Mouse (Mus musculus) liver, embryonic 15.5 days (tissue): ENCODE data around the gene Alkbh6. TPM values are rescaled to one million over a fixed set of nuclear protein-coding genes. Genes with fewer than 3 reads are reported as not detected.

ENCODE experiments used
- ATAC-seq: fragments of 200-750 bp; cut with Nextera tagmentation; 2 replicates; pipeline ENCODE4 v1.8.0; 2017; ENCODE audit warnings: moderate number of reproducible peaks, mild to moderate bottlenecking, moderate library complexity; ENCODE audit not compliant: insufficient read depth
- H3K27ac ChIP-seq: fragments of 300-500 bp; sonication (generic); replicated peaks from 2 replicates; pipeline ENCODE4 v1.5.1; 2015; ENCODE audit warnings: mild to moderate bottlenecking, inconsistent platforms
- H3K27me3 ChIP-seq: fragments of 300-500 bp; sonication (generic); 2 replicates; pipeline ENCODE4 v1.6.1; 2015; ENCODE audit warnings: mild to moderate bottlenecking, inconsistent platforms
- H3K36me3 ChIP-seq: fragments of 300-500 bp; sonication (generic); replicated peaks from 2 replicates; pipeline ENCODE4 v1.6.1; 2015; ENCODE audit warnings: moderate library complexity, mild to moderate bottlenecking, inconsistent platforms
- H3K4me1 ChIP-seq: fragments of 300-500 bp; sonication (generic); replicated peaks from 2 replicates; pipeline ENCODE4 v1.6.1; 2015; ENCODE audit warnings: inconsistent platforms
- H3K4me2 ChIP-seq: fragments of 300-500 bp; sonication (generic); 2 replicates; pipeline ENCODE4 v1.6.1; 2015; ENCODE audit warnings: moderate library complexity, mild to moderate bottlenecking, inconsistent platforms
- H3K4me3 ChIP-seq: fragments of 300-500 bp; sonication (generic); replicated peaks from 2 replicates; pipeline ENCODE4 v1.5.1; 2015; ENCODE audit warnings: mild to moderate bottlenecking, inconsistent platforms
- H3K9ac ChIP-seq: fragments of 300-500 bp; sonication (generic); 2 replicates; pipeline ENCODE4 v1.6.1; 2015; ENCODE audit warnings: moderate library complexity, mild to moderate bottlenecking, inconsistent platforms
- H3K9me3 ChIP-seq: fragments of 300-500 bp; sonication (generic); replicated peaks from 2 replicates; pipeline ENCODE4 v1.6.1; 2016; ENCODE audit warnings: inconsistent platforms
- WGBS: fragments of 180-500 bp; shearing (Covaris S2); methylation state at CpG from one replicate; pipeline ENCODE4 v1.1.7; 2015; ENCODE audit warnings: mixed read lengths; ENCODE audit not compliant: insufficient replicate concordance; 5-methylcytosine and 5-hydroxymethylcytosine counted together
- polyA plus RNA-seq: library from polyadenylated mRNA; unstranded; fragments of >200 nt; fragmentation: Nextera tagmentation; extraction: Ambion mirVana; gene quantifications from 2 replicates; pipeline ENCODE4 v1.2.1, GENCODE M21; 2015

The Alkbh6 gene
- polyA plus RNA-seq, 1 experiment from 2014 or later = 15.9 TPM

GRCm38 (mm10) chr7:30358378-30359186 lies 50.1 kb downstream of the Alkbh6 start:
- WGBS = 46% methylated on average over 7 of the region's 7 CpGs
- Histone ChIP-seq H3K9ac (no peak overlapping the region), H3K4me2 (peak overlapping the region; percentile 44), H3K27me3 (peaks cover 22% of the 10 kb centered on the region), H3K4me3 (no peak overlapping the region), H3K27ac (peak overlapping the region; percentile 71), H3K4me1 (peaks cover 25% of the 10 kb centered on the region), H3K36me3 (no peaks in the 10 kb centered on the region), H3K9me3 (no peaks in the 10 kb centered on the region)
- ATAC-seq = peak; percentile 50

DNA sequence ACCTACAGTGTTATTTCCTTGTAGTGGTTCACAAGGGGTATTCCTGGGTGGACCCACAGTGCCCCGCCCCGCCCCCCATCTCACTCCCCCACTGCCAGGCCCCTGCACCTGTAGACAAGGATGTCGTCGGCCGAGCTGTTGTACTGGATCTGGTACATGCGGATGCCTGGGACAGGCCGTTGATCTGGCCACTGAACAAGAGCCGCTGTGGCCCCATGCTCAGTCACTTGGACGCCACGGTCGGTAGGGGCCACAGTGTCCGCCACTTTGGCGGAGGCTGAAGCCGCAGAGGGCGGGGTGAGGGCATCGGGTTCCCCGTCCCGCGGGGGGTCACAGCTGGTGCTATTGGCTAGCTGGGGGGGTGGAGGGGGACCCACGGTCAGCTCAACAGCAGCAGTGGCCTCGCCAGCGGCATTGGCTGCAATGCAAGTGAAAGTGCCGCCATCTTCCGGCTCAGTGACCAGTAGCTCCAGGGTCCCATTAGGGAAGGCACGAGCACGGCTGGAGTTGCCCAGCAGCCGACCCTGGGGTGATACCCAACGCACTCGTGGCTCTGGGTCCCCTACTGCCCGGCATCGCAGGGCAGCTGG lies 50.9 kb downstream of the Alkbh6 start:
- H3K27ac ChIP-seq = peak overlapping the region; percentile 71
- no peak for ATAC-seq
- 74% methylated on average over 31 of the region's 31 CpGs for WGBS
- H3K9me3 ChIP-seq = no peaks in the 10 kb centered on the region
- H3K4me1 ChIP-seq = peaks cover 20% of the 10 kb centered on the region
- no peaks in the 10 kb centered on the region for H3K36me3 ChIP-seq
- no peak overlapping the region for H3K9ac ChIP-seq
- peaks cover 30% of the 10 kb centered on the region for H3K27me3 ChIP-seq
- H3K4me2 ChIP-seq = peak overlapping the region; percentile 44
- H3K4me3 ChIP-seq = peak overlapping the region; percentile 25

GRCm38 (mm10) chr7:30360028-30360427 lies 51.5 kb downstream of the Alkbh6 start:
- H3K4me3 ChIP-seq = peak overlapping the region; percentile 25; the same call in 1 of the 2 replicates
- no peak overlapping the region for H3K9ac ChIP-seq
- peaks cover 30% of the 10 kb centered on the region for H3K27me3 ChIP-seq
- H3K9me3 ChIP-seq = no peaks in the 10 kb centered on the region
- no peaks in the 10 kb centered on the region for H3K36me3 ChIP-seq
- H3K4me2 ChIP-seq = peak overlapping the region; percentile 44
- 73% methylated on average over 17 of the region's 17 CpGs for WGBS
- ATAC-seq = no peak
- H3K4me1 ChIP-seq = peaks cover 14% of the 10 kb centered on the region; the same call in 1 of the 2 replicates
- H3K27ac ChIP-seq = peak overlapping the region; percentile 71

DNA sequence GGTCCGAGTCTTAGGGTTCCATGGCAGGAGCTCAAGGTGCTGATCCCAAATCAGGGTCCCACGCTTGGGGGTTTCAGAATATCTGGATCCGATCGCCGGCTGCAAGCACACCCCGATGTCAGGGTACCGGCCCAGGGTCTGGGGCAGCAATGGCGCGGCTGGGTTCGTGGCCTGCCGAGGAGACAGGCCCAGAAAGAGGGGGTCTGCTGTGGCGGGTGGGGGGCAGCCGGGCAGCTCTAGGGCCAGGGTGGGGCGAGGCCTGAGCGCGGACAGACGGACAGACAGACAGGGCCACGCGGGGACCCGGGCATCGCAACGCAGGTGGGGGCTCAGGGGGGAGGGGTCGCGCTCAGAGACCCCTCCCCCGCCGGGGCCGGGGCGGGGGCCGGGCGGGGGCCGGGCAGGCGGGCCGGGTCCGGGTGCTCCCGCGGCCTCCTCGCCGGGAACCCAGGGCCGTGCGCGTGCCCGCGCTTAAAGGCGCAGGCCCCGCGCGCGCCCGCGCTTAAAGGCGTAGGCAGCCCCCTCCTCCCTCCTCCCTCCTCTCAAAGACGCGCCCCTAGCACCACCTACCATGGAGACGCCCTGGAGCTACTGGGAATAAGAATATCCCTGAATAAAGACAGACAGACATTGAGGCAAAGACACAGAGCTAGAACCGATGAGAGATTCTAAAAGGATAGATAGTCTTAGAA lies 54.3 kb downstream of the Alkbh6 start, which contains the start of gene Lrfn3:
Gene Lrfn3, minus strand, starts transcription at position 121 of the 692 bp plus-strand sequence.
- ATAC-seq = no peak
- H3K36me3 ChIP-seq = no peaks in the 10 kb centered on the region
- 2% methylated on average over 51 of the region's 55 CpGs for WGBS
- H3K27ac ChIP-seq = no peak within 1 kb of the TSS
- peaks cover 30% of the 10 kb centered on the region for H3K27me3 ChIP-seq
- H3K4me1 ChIP-seq = peaks cover 5% of the 10 kb centered on the region; the same call in 1 of the 2 replicates
- peak within 1 kb of the TSS; percentile 58 for H3K4me2 ChIP-seq
- peak within 1 kb of the TSS; percentile 51 for H3K4me3 ChIP-seq
- no peaks in the 10 kb centered on the region for H3K9me3 ChIP-seq
- peak within 1 kb of the TSS; percentile 40; the same call in 1 of the 2 replicates for H3K9ac ChIP-seq

DNA sequence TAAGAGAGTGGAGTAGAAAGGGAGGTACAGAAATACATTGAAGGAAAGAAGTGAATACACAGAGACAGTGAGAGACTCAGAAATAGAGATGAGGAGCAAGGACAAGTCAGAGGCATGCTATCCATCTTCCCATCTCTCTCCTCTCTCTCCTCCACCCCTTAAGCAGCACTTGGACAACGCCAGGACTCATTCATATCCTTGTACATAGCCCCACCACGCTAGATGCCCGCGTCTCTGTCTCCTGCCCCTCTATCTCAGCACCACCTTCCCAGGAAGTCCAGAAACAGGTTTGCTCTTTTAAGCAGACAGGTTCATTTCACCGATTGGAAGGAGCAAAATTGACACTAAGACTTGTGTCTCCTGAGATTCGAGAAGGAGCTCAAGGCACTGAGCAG lies 54.8 kb downstream of the Alkbh6 start:
- Histone ChIP-seq H3K4me2 (peak overlapping the region; percentile 58), H3K27ac (no peak overlapping the region), H3K36me3 (no peaks in the 10 kb centered on the region), H3K27me3 (peaks cover 30% of the 10 kb centered on the region), H3K9ac (no peak overlapping the region), H3K9me3 (no peaks in the 10 kb centered on the region), H3K4me1 (peaks cover under 1% of the 10 kb centered on the region; the same call in 1 of the 2 replicates), H3K4me3 (peak overlapping the region; percentile 51; the same call in 1 of the 2 replicates)
- WGBS = 58% methylated on average over 6 of the region's 6 CpGs
- no peak for ATAC-seq

Other genes with a start within 250 kb of the Alkbh6 start
- gene Zfp82, start 235.8 kb upstream of the Alkbh6 start, polyA plus RNA-seq = 1.3 and 1.6 TPM in 2 replicates
- gene Gm26920, start 218.3 kb upstream of the Alkbh6 start, polyA plus RNA-seq = not detected in 2 replicates
- gene Zfp566, start 218.2 kb upstream of the Alkbh6 start, polyA plus RNA-seq = 1.4 and 1.9 TPM in 2 replicates
- 12.2 and 13.4 TPM in 2 replicates for gene Zfp260, start 213.9 kb upstream of the Alkbh6 start, polyA plus RNA-seq
- gene Zfp382, start 186.8 kb upstream of the Alkbh6 start, polyA plus RNA-seq = 1.4 and 1.6 TPM in 2 replicates
- 4.2 and 4.5 TPM in 2 replicates for gene Zfp146, start 139.0 kb upstream of the Alkbh6 start, polyA plus RNA-seq
- 5.6 and 7.7 TPM in 2 replicates for gene Cox7a1, start 124.6 kb upstream of the Alkbh6 start, polyA plus RNA-seq
- gene Capns1, start 109.9 kb upstream of the Alkbh6 start, polyA plus RNA-seq = 36.2 and 40.8 TPM in 2 replicates
- gene Polr2i, start 76.8 kb upstream of the Alkbh6 start, polyA plus RNA-seq = 43.3 and 44.4 TPM in 2 replicates
- 42.0 and 44.0 TPM in 2 replicates for gene Tbcb, start 76.4 kb upstream of the Alkbh6 start, polyA plus RNA-seq
- gene Ovol3, start 73.0 kb upstream of the Alkbh6 start, polyA plus RNA-seq = not detected in 2 replicates
- gene Thap8, start 28.6 kb upstream of the Alkbh6 start, polyA plus RNA-seq = 0.17 TPM in 2 replicates
- gene Wdr62, start 28.3 kb upstream of the Alkbh6 start, polyA plus RNA-seq = 8.1 and 8.9 TPM in 2 replicates
- gene Clip3, start 17.0 kb upstream of the Alkbh6 start, polyA plus RNA-seq = 0.55 and 0.76 TPM in 2 replicates
- gene Syne4, start 6.1 kb downstream of the Alkbh6 start, polyA plus RNA-seq = 15.7 and 20.2 TPM in 2 replicates
- gene E130208F15Rik, start 13.0 kb downstream of the Alkbh6 start, polyA plus RNA-seq = 1.4 and 2.0 TPM in 2 replicates
- gene Sdhaf1, start 15.2 kb downstream of the Alkbh6 start, polyA plus RNA-seq = 4.3 and 5.1 TPM in 2 replicates
- 1.9 and 2.0 TPM in 2 replicates for gene Lrfn3, start 54.1 kb downstream of the Alkbh6 start, polyA plus RNA-seq
- 146 and 160 TPM in 2 replicates for gene Tyrobp, start 105.0 kb downstream of the Alkbh6 start, polyA plus RNA-seq
- gene Hcst, start 111.1 kb downstream of the Alkbh6 start, polyA plus RNA-seq = 6.7 and 7.0 TPM in 2 replicates
- gene Nfkbid, start 113.0 kb downstream of the Alkbh6 start, polyA plus RNA-seq = 1.6 and 1.8 TPM in 2 replicates
- gene Aplp1, start 136.8 kb downstream of the Alkbh6 start, polyA plus RNA-seq = 5.3 and 6.2 TPM in 2 replicates
- gene Kirrel2, start 149.0 kb downstream of the Alkbh6 start, polyA plus RNA-seq = 0.03 and 0.37 TPM in 2 replicates
- 0.10 TPM in 1 of 2 replicates, not detected in the other for gene Nphs1, start 149.6 kb downstream of the Alkbh6 start, polyA plus RNA-seq
- 57.8 and 78.4 TPM in 2 replicates for gene Prodh2, start 184.9 kb downstream of the Alkbh6 start, polyA plus RNA-seq
- gene Arhgap33, start 226.3 kb downstream of the Alkbh6 start, polyA plus RNA-seq = 2.6 and 3.0 TPM in 2 replicates
- 4.9 and 5.3 TPM in 2 replicates for gene Hspb6, start 243.5 kb downstream of the Alkbh6 start, polyA plus RNA-seq
- 2.0 and 2.7 TPM in 2 replicates for gene Proser3, start 243.6 kb downstream of the Alkbh6 start, polyA plus RNA-seq